In genomic region chr7:75822087-75822668, GRCm38 (mm10) we compare ENCODE assay signal across 20 mouse cellular contexts. TPM values are rescaled to one million over a fixed set of nuclear protein-coding genes. Genes with fewer than 3 reads are reported as not detected.
DNase-seq lines count a peak whose midpoint lies in the region; ATAC-seq and TF ChIP-seq lines count a peak whose summit lies in the region.
"Had no signal": no experiment of that assay in that cellular context is flagged by ENCODE, and none has a peak within 500 bp of the region (broad histone marks: within the 10 kb centered on the region; RNA-seq: fewer than 3 reads in every experiment).

No protein-coding gene starts in this region.

- peak; percentile 71 for ATAC-seq in CD4-positive, CD25-positive, alpha-beta regulatory T cell, adult 4 months
- ATAC-seq in monocyte, adult 5-6 weeks (replicated peaks; ENCODE audit: insufficient number of reproducible peaks, low FRiP score, low TSS enrichment, poor library complexity, severe bottlenecking): 0 out of 2 replicates have a peak, but pooled peaks have one; percentile 31
- no peak for ATAC-seq in midbrain, embryonic 14.5 days (ENCODE audit: low FRiP score, low TSS enrichment)
- ATAC-seq: intestine, embryonic 15.5 days; Patski had no signal

- no peak overlapping the region for H3K4me2 ChIP-seq in midbrain, embryonic 14.5 days (ENCODE audit: low read length)
- H3K4me2 ChIP-seq: forebrain, embryonic 12.5 days; hindbrain, embryonic 14.5 days; intestine, embryonic 15.5 days; midbrain, embryonic 11.5 days; neural tube, embryonic 13.5 days had no signal

- DNase-seq in lung, postnatal 25 days (ENCODE audit: low spot score): peak; percentile 27
- no peak for DNase-seq in lung, adult 2 months
- peak; percentile 37 for DNase-seq in brain, adult 2 months (ENCODE audit: low read depth, low spot score)
- DNase-seq in midbrain, embryonic 14.5 days: no peak
- DNase-seq in cerebellum, postnatal 25 days: no peak
- DNase-seq in layer of hippocampus, adult 2 months (ENCODE audit: low spot score in 2 of 2): no peak
- DNase-seq: cerebellum, adult 8-10 months; heart, postnatal 36 days; right cerebral cortex, postnatal 14 days; spleen, adult 18-20 months; thymus, adult 18-20 months had no signal

- 78% methylated on average over 8 of the region's 8 CpGs for WGBS in lung, adult 2 months
- WGBS in midbrain, embryonic 14.5 days: 88% methylated on average over 8 of the region's 8 CpGs

- no peaks in the 10 kb centered on the region for H3K27me3 ChIP-seq in midbrain, embryonic 14.5 days (ENCODE audit: control insufficient read depth, insufficient read depth, low read length)
- H3K27me3 ChIP-seq: forebrain, embryonic 12.5 days; intestine, embryonic 15.5 days; neural tube, embryonic 13.5 days; Patski had no signal

- no peaks in the 10 kb centered on the region for H3K9me3 ChIP-seq in midbrain, embryonic 14.5 days (ENCODE audit: control insufficient read depth, low read length)
- H3K9me3 ChIP-seq: forebrain, embryonic 12.5 days; intestine, embryonic 15.5 days; neural tube, embryonic 13.5 days had no signal

- H3K4me1 ChIP-seq in lung, adult 2 months (ENCODE audit: control insufficient read depth, insufficient read depth, low read length): no peaks in the 10 kb centered on the region
- H3K4me1 ChIP-seq in midbrain, embryonic 14.5 days (ENCODE audit: control insufficient read depth, insufficient read depth, low read length): no peaks in the 10 kb centered on the region
- H3K4me1 ChIP-seq: forebrain, embryonic 12.5 days; neural tube, embryonic 13.5 days had no signal

- H3K4me3 ChIP-seq in lung, adult 2 months (replicated peaks; ENCODE audit: extremely low read depth, low read depth, low read length): no peak overlapping the region
- no peak overlapping the region for H3K4me3 ChIP-seq in midbrain, embryonic 14.5 days (replicated peaks; ENCODE audit: low read depth, low read length)
- H3K4me3 ChIP-seq in layer of hippocampus, adult 2 months: no peak overlapping the region
- H3K4me3 ChIP-seq: forebrain, embryonic 12.5 days; intestine, embryonic 15.5 days; neural tube, embryonic 13.5 days had no signal

- H3K36me3 ChIP-seq in midbrain, embryonic 14.5 days (ENCODE audit: control insufficient read depth, insufficient read depth, low read length): no peaks in the 10 kb centered on the region
- H3K36me3 ChIP-seq: forebrain, embryonic 12.5 days; intestine, embryonic 15.5 days; neural tube, embryonic 13.5 days had no signal

- no peak overlapping the region for H3K9ac ChIP-seq in midbrain, embryonic 14.5 days (replicated peaks; ENCODE audit: low read length)
- H3K9ac ChIP-seq: forebrain, embryonic 12.5 days; hindbrain, embryonic 14.5 days; intestine, embryonic 15.5 days; liver, embryonic 14.5 days; neural tube, embryonic 13.5 days had no signal

- no peak for TF ChIP-seq POLR2A in lung, adult 2 months (IDR thresholded peaks at IDR 0.05; ENCODE audit: borderline replicate concordance, extremely low read depth, low read depth, low read length)

- H3K27ac ChIP-seq in midbrain, embryonic 14.5 days (replicated peaks; ENCODE audit: low read depth, low read length): no peak overlapping the region
- H3K27ac ChIP-seq in layer of hippocampus, adult 2 months: no peak overlapping the region
- H3K27ac ChIP-seq: forebrain, embryonic 12.5 days; hindbrain, embryonic 14.5 days; intestine, embryonic 15.5 days; liver, embryonic 14.5 days; neural tube, embryonic 13.5 days had no signal

- TF ChIP-seq CTCF in lung, adult 2 months (IDR thresholded peaks at IDR 0.05; ENCODE audit: insufficient read depth, low read length): no peak
- TF ChIP-seq CTCF in layer of hippocampus, adult 2 months (conservative IDR thresholded peaks at IDR 0.05): no peak

RNA-seq across cellular contexts. Expression of gene Klhl25, which starts 25.9 kb away (rescaled TPM):
- polyA plus RNA-seq in lung, adult 2 months (2012; rRNA removed): 21.9 and 26.5 TPM in 2 replicates
- 10 to 100 TPM; 11.1 to 15.7 TPM for polyA plus RNA-seq in CD4-positive, CD25-positive, alpha-beta regulatory T cell, adult 4 months (2017; shearing (Covaris generic))
- 5.6 to 24.9 TPM (median 7.3 TPM) in 3 replicates for total RNA-seq in monocyte, adult 5-6 weeks (2017)
- polyA plus RNA-seq in midbrain, embryonic 14.5 days (2014; fragmentation: Nextera tagmentation; extraction: Ambion mirVana): 23.4 and 25.0 TPM in 2 replicates
- 1 to 10 TPM; 8.3 to 8.7 TPM for total RNA-seq in layer of hippocampus, adult 2 months (2021)

Comparison
In these comparisons a context has a peak if more than half of its experiments do, and no peak if none do; other contexts are left out.
1. DNase-seq: peak in lung, postnatal 25 days (single experiment) and brain, adult 2 months (single experiment); none in lung, adult 2 months (single experiment), midbrain, embryonic 14.5 days (single experiment), cerebellum, postnatal 25 days (0 of 2) and layer of hippocampus, adult 2 months (0 of 2).